Mouse (Mus musculus): ENCODE data around the gene Pdia5. TPM values are rescaled to one million over a fixed set of nuclear protein-coding genes. Genes with fewer than 3 reads are reported as not detected.

Pdia5 gene
- polyA plus RNA-seq, 1 experiment from 2014 or later, result 49.4 TPM

DNA sequence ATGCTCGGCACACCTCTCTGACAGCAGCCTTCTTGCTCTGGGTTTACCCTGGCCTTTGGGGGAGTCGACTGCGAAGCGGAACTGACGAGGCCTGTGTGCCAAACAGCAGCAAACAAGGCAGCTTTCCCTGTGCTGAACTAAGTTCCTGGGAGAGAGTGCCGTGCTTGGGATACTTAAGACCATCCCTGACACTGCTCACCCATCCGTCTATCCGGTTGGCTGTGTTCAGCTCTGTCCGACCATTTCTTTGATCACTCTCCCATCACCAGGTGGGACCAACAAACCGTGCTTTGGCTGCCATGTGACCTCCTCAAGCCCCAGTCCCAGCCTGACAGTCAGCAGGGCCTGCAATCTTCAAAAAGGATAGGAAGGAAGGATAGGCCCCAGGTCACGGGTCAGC, 32.4 kb downstream of the Pdia5 start:
- 0 out of 2 replicates have a peak overlapping the region, but pooled peaks have one; percentile 9 for H3K27ac ChIP-seq
- WGBS, result 46% methylated on average over 11 of the region's 11 CpGs
- peaks cover 39% of the 10 kb centered on the region for H3K36me3 ChIP-seq
- no peaks in the 10 kb centered on the region for H3K9me3 ChIP-seq (replicated peaks)
- no peak overlapping the region for H3K4me2 ChIP-seq
- H3K4me3 ChIP-seq (replicated peaks), result no peak overlapping the region
- H3K4me1 ChIP-seq, result peaks cover 6% of the 10 kb centered on the region; the same call in 1 of the 2 replicates
- ATAC-seq (replicated peaks; ENCODE audit: low FRiP score), result peak; percentile 64
- no peaks in the 10 kb centered on the region for H3K27me3 ChIP-seq
- H3K9ac ChIP-seq, result no peak overlapping the region

DNA sequence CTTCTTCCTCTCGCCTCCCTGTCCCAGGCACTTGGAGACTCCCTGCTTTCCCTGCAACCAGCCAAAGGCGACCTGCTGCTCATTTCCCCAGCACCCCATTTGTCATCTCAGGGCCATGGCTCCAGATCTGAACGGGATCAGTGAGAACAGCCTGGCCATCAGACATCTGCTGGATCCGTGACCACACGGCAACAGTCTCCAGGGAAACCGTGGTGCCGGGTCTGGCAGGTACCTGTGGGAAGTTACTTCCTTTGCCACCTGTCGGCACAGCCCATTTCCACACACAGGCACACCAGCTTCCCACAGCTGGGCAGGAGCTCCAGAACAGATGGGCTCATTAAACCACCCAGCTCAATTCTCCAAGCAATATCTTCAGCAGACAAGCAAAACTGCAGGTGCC, 33.2 kb downstream of the Pdia5 start:
- ATAC-seq (replicated peaks; ENCODE audit: low FRiP score), result no peak
- Histone ChIP-seq H3K9me3 (replicated peaks) (no peaks in the 10 kb centered on the region), H3K27ac (no peak overlapping the region), H3K4me2 (no peak overlapping the region), H3K9ac (no peak overlapping the region), H3K27me3 (no peaks in the 10 kb centered on the region), H3K4me1 (peaks cover 6% of the 10 kb centered on the region; the same call in 1 of the 2 replicates), H3K4me3 (replicated peaks) (no peak overlapping the region), H3K36me3 (peaks cover 40% of the 10 kb centered on the region)
- 71% methylated on average over 8 of the region's 8 CpGs for WGBS

DNA sequence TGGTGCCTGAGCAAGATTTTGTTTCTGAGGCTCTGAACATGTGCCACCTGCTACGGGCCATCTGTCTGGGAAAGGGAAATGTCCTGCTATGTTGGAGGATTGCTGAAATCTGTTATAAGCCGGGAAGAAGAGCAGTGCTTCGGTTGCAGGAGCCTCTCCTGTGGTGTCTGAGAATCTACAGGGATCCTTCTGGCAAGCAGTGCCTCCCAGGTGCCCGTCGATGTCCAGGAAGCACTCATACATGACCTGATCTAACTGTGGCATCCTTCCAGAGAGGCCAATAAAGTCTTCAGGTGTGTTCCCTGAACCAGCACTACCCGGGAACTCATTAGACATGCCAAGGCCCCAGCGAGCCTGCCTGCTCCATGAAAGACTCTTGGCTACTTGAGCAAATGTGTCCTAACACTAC, 33.7 kb downstream of the Pdia5 start:
- Histone ChIP-seq H3K4me1 (peaks cover 6% of the 10 kb centered on the region; the same call in 1 of the 2 replicates), H3K4me3 (replicated peaks) (no peak overlapping the region), H3K27me3 (no peaks in the 10 kb centered on the region), H3K9me3 (replicated peaks) (no peaks in the 10 kb centered on the region), H3K4me2 (no peak overlapping the region), H3K36me3 (peaks cover 37% of the 10 kb centered on the region), H3K9ac (no peak overlapping the region), H3K27ac (no peak overlapping the region)
- no peak for ATAC-seq (replicated peaks; ENCODE audit: low FRiP score)
- 91% methylated on average over 7 of the region's 7 CpGs for WGBS

DNA sequence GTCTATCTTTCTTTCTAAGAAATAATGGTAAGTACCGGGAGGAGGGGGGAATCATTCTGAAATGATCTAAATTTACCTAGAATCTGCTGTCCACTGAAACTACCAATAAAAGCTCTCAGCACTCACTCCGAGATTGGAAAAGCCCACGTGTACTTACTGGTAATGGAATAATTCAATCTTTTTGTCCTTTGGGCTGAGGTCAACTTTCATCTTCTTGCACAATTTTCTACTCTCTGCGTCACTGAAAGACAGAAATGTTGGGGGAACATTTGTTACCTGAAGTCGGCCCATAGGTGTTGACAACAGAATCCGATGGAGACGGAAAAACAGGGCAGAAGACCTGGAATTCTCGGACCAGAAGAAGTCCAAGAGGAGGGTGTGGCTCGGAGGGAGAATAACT, 34.4 kb downstream of the Pdia5 start:
- Histone ChIP-seq H3K27ac (no peak overlapping the region), H3K27me3 (no peaks in the 10 kb centered on the region), H3K4me1 (peaks cover 6% of the 10 kb centered on the region; the same call in 1 of the 2 replicates), H3K9me3 (replicated peaks) (no peaks in the 10 kb centered on the region), H3K4me2 (no peak overlapping the region), H3K4me3 (replicated peaks) (no peak overlapping the region), H3K36me3 (peaks cover 37% of the 10 kb centered on the region), H3K9ac (no peak overlapping the region)
- ATAC-seq (replicated peaks; ENCODE audit: low FRiP score), result no peak
- 92% methylated on average over 9 of the region's 9 CpGs for WGBS

DNA sequence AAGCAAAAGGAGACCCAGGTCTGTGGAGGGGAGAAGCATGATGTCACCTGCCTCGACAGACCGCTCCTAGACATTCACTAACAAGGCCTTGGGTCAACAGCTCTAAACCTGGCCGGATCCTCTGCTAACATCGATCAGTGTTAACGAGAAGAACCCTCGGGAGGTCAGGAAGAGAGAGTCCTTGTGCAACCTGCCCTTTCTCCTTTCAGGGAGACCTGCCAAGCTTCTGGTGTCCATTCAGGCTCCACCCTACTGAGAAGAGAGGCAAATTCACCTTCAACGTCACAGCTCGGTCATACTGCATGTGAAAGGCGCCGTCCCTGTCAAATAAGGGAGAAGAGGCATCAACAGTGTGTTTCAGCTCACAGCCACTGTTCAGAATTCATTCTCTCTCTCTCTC, 34.9 kb downstream of the Pdia5 start:
- H3K36me3 ChIP-seq, result peaks cover 33% of the 10 kb centered on the region
- H3K27ac ChIP-seq, result no peak overlapping the region
- no peaks in the 10 kb centered on the region for H3K27me3 ChIP-seq
- H3K9ac ChIP-seq, result no peak overlapping the region
- no peak overlapping the region for H3K4me3 ChIP-seq (replicated peaks)
- ATAC-seq (replicated peaks; ENCODE audit: low FRiP score), result no peak
- H3K4me1 ChIP-seq, result peaks cover 6% of the 10 kb centered on the region; the same call in 1 of the 2 replicates
- WGBS, result 98% methylated on average over 10 of the region's 10 CpGs
- no peaks in the 10 kb centered on the region for H3K9me3 ChIP-seq (replicated peaks)
- no peak overlapping the region for H3K4me2 ChIP-seq

DNA sequence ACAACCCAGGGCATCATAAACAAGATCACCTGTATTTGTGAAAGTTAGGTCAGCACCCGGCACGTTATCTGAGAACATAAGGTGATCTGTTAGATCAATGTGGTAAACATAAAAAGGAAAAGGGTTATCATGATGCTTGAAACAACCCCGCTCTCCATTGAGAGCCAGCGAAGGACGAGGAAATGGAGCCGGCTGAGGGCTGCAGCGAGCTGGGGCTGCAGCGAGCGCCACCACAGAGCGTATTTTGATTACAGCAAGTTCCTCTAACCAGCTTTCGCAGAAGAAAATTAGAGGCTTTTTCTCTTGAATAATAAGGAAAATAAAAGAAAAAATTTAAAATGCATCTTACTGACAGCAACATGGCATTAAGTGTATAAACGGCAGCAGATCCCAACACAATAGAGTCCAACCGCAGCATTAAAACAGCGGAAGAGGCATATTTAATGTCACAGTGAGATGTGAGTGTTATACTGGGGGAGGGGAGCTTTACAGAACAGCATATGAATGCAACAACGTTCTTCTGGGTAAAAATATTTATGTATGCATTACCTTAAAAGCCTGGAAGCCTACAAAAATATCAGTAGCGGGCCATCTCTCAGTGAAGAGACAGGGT, 40.5 kb downstream of the Pdia5 start:
- Histone ChIP-seq H3K27me3 (no peaks in the 10 kb centered on the region), H3K4me2 (no peak overlapping the region), H3K27ac (no peak overlapping the region), H3K9me3 (replicated peaks) (no peaks in the 10 kb centered on the region), H3K4me1 (no peaks in the 10 kb centered on the region), H3K36me3 (peaks cover 26% of the 10 kb centered on the region), H3K4me3 (replicated peaks) (no peak overlapping the region), H3K9ac (no peak overlapping the region)
- WGBS, result 93% methylated on average over 16 of the region's 16 CpGs
- no peak for ATAC-seq (replicated peaks; ENCODE audit: low FRiP score)

DNA sequence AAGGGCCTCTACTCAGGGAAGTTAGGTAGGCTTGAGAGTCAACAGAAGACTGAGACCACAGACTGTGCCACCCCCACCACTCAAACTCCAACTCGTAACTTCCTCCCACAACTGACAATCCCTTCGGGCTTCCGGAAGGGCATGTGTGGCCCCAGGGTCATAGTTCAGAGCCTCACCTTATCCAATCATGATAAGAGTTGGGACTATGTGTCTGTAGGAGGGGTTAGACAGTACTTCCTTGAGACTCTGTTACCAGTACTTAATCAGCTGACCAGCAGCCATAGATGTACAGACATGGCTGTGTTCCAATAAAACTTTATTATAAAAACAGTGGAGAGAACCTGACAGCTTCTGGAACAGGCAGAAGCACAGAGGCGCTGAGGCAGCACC, 48.7 kb downstream of the Pdia5 start:
- no peak for ATAC-seq (replicated peaks; ENCODE audit: low FRiP score)
- no peak overlapping the region for H3K9ac ChIP-seq
- no peaks in the 10 kb centered on the region for H3K9me3 ChIP-seq (replicated peaks)
- H3K4me1 ChIP-seq, result no peaks in the 10 kb centered on the region
- WGBS, result 92% methylated on average over 4 of the region's 4 CpGs
- no peaks in the 10 kb centered on the region for H3K27me3 ChIP-seq
- H3K36me3 ChIP-seq, result peaks cover 28% of the 10 kb centered on the region
- no peak overlapping the region for H3K4me2 ChIP-seq
- H3K27ac ChIP-seq, result no peak overlapping the region
- no peak overlapping the region for H3K4me3 ChIP-seq (replicated peaks)

DNA sequence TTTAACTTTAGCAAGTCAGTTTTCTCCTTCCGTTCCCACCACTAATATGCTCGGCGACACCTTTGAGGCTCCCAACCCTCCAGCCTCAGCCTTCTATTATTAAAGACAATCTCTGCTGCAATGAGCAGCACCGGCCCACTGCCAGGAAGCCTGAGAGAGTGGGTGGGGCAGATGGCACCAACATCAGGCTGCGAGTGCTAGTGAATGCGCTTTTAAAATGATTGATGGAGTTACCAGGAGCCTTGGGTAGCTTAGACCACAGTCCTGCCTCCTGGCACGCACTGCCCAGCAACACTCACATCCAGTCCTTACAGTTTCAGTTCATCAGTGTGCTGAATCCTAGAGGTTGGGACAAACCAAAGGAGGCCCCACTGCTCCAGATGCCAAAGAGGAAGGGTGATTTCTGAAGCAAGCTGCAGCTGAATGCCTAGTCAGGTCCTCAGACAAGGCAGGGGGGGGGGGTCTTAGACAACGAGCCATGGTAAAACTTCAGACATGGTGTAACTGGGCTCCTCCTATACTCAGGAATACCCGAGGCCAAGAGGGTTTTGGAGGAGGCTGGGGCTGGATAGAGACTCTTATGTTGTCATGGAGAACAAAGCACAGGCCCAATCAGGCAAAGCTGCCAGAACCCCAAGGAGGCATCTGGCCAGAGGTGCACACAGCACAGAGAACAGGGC, 49.2 kb downstream of the Pdia5 start:
- WGBS, result 90% methylated on average over 9 of the region's 9 CpGs
- no peak overlapping the region for H3K4me2 ChIP-seq
- no peak overlapping the region for H3K4me3 ChIP-seq (replicated peaks)
- peaks cover 33% of the 10 kb centered on the region for H3K36me3 ChIP-seq
- H3K27me3 ChIP-seq, result no peaks in the 10 kb centered on the region
- H3K9ac ChIP-seq, result no peak overlapping the region
- H3K27ac ChIP-seq, result no peak overlapping the region
- H3K4me1 ChIP-seq, result no peaks in the 10 kb centered on the region
- no peak for ATAC-seq (replicated peaks; ENCODE audit: low FRiP score)
- H3K9me3 ChIP-seq (replicated peaks), result no peaks in the 10 kb centered on the region

DNA sequence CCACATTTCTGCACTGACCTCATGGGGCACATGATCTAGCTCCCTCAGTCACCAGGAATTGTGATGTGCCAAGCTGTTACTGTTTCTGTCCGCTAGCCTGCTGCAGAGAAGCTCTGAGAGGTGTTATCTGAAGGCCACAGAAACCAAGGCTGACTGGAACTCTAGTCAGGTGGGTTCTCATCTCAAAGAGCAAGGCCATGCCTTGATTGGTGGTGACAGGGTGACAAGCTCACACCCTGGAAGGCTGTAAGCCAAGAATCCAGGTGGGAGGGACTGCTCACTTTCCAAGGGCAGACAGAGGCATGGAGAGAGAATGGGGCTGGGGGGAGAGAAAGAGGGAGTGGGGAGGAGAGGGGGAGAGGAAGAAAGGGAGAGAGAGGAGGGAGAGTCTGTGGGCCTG, 51.6 kb downstream of the Pdia5 start:
- ATAC-seq (replicated peaks; ENCODE audit: low FRiP score), result no peak
- Histone ChIP-seq H3K27me3 (no peaks in the 10 kb centered on the region), H3K4me1 (no peaks in the 10 kb centered on the region), H3K4me3 (replicated peaks) (no peak overlapping the region), H3K9me3 (replicated peaks) (no peaks in the 10 kb centered on the region), H3K9ac (no peak overlapping the region), H3K36me3 (peaks cover 47% of the 10 kb centered on the region), H3K27ac (no peak overlapping the region), H3K4me2 (no peak overlapping the region)
- WGBS, result 79% methylated on average over 1 of the region's 1 CpGs

DNA sequence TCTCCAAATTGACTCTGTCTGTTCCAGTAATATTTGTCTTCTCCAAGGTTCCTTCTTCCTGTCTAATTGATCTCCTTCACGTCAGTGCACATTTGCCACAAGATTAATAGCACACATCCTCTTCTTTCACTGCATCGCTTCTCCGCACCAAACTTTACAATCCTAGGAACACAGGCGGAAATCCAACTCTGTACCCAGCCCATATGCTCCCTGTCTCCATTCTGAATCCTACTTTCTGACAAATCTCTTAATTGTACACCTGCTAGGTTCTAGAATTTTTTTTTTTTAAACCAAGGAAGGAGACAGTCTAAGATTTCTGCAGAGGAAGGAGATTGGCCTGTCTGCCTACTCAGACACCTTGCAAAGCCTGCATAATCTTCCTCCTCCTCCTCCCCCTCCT, 59.1 kb downstream of the Pdia5 start:
- Histone ChIP-seq H3K9ac (no peak overlapping the region), H3K4me3 (replicated peaks) (no peak overlapping the region), H3K27ac (no peak overlapping the region), H3K9me3 (replicated peaks) (no peaks in the 10 kb centered on the region), H3K4me2 (no peak overlapping the region), H3K27me3 (no peaks in the 10 kb centered on the region), H3K4me1 (no peaks in the 10 kb centered on the region), H3K36me3 (peaks cover 15% of the 10 kb centered on the region)
- 55% methylated on average over 4 of the region's 4 CpGs for WGBS
- ATAC-seq (replicated peaks; ENCODE audit: low FRiP score), result no peak

DNA sequence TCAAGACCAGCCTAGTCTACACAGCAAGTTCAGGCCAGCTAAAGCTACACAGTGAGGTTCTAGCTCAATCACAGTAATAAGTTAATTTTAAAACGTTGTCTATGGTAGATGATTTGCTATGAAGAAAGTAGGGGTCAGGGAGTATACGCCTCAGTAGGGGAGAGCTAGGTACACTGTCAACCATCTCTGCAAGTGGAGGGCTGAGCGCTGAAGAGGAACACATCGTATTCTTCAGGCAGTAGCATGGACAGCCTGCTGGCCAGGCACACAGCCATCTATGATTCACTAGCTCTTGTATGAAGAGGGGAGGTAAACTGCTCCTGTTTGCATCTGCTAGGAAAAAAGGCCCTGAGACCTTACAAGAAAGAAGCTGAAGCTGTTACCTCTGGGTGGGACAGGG, 65.7 kb downstream of the Pdia5 start:
- Histone ChIP-seq H3K9me3 (replicated peaks) (no peaks in the 10 kb centered on the region), H3K27ac (0 out of 2 replicates have a peak overlapping the region, but pooled peaks have one; percentile 32), H3K27me3 (no peaks in the 10 kb centered on the region), H3K4me1 (peaks cover 35% of the 10 kb centered on the region), H3K4me3 (replicated peaks) (no peak overlapping the region), H3K4me2 (no peak overlapping the region), H3K9ac (no peak overlapping the region), H3K36me3 (no peaks in the 10 kb centered on the region)
- 70% methylated on average over 4 of the region's 4 CpGs for WGBS
- ATAC-seq (replicated peaks; ENCODE audit: low FRiP score), result no peak

DNA sequence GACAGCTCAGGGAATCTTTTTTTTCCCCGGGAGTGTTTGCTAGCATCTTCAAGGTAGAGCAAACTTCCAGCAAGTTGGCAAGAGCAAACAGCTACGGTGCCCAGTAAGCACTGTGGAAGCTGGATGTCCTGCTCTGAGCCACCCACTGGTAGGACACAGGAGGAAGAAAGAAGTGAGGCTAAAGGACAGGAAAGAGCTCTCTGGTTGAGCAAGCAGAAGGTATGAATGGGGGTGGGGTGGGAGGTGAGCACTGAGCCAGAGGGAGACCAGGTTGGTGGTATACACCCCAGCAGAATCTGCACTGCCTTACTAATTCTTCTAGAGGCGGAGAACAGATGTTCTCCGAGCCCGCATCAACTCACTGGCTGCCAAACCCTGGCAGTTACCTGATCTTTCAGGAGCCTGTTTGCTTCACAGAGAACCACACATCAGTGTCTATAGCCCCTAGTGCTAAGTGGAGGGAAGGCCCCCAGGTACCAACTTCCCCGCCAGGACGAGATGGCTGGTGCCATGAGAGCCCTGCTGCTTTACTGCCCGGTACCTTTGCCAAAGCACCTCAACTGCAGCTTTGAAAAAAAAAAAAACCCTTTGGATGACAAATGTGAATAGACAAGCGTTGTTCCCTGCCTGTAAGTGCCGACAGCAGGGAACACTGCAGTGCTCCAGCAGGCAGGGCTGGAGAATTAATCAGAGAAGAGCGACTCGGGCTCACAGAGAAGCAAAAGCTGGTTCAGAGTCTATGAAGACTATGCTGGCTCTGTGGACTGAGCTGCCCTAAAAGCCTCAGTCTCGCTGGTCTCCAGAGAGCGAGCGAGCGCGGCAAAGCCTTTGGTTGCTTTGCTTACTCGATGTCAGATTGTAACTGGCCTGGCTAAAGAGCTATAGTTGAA, 67.2 kb downstream of the Pdia5 start:
- peak overlapping the region; percentile 78 for H3K27ac ChIP-seq
- H3K4me3 ChIP-seq (replicated peaks), result no peak overlapping the region
- peak overlapping the region; percentile 32 for H3K4me2 ChIP-seq

More for the DNA sequence above, 67.2 kb downstream of the Pdia5 start:
- Histone ChIP-seq H3K36me3 (no peaks in the 10 kb centered on the region), H3K27me3 (no peaks in the 10 kb centered on the region), H3K4me1 (peaks cover 35% of the 10 kb centered on the region), H3K9me3 (replicated peaks) (no peaks in the 10 kb centered on the region), H3K9ac (no peak overlapping the region)
- 43% methylated on average over 18 of the region's 18 CpGs for WGBS
- peak; percentile 88 for ATAC-seq (replicated peaks; ENCODE audit: low FRiP score)

All from kidney, embryonic 15.5 days (tissue).